Mouse (Mus musculus) embryonic facial prominence, embryonic 15.5 days (tissue): ENCODE measurements around the gene AI481877. TPM values are rescaled to one million over a fixed set of nuclear protein-coding genes. Genes with fewer than 3 reads are reported as not detected.
"Not testable (repeated sequence)": the region's sequence is repeated elsewhere in the genome, so short reads cannot be mapped to it uniquely, and the experiment has no call there.

ENCODE experiments used
- ATAC-seq: fragments of 200-750 bp; cut with Nextera tagmentation; 2 replicates; pipeline ENCODE4 v1.8.0; 2017; ENCODE audit warnings: low read depth, moderate TSS enrichment; ENCODE audit not compliant: insufficient number of reproducible peaks, low FRiP score, low TSS enrichment
- H3K27ac ChIP-seq: fragments of 300-500 bp; sonication (generic); replicated peaks from 2 replicates; pipeline ENCODE4 v1.5.1; 2015; ENCODE audit warnings: mild to moderate bottlenecking, inconsistent platforms
- H3K27me3 ChIP-seq: fragments of 300-500 bp; sonication (generic); 2 replicates; pipeline ENCODE4 v1.6.1; 2015; ENCODE audit warnings: inconsistent platforms
- H3K36me3 ChIP-seq: fragments of 300-500 bp; sonication (generic); 2 replicates; pipeline ENCODE4 v1.6.1; 2015; ENCODE audit warnings: mild to moderate bottlenecking, inconsistent platforms
- H3K4me1 ChIP-seq: fragments of 300-500 bp; sonication (generic); 2 replicates; pipeline ENCODE4 v1.6.1; 2015; ENCODE audit warnings: inconsistent platforms
- H3K4me2 ChIP-seq: fragments of 300-500 bp; sonication (generic); replicated peaks from 2 replicates; pipeline ENCODE4 v1.6.1; 2015; ENCODE audit warnings: mild to moderate bottlenecking, inconsistent platforms
- H3K4me3 ChIP-seq: fragments of 300-500 bp; sonication (generic); replicated peaks from 2 replicates; pipeline ENCODE4 v1.5.1; 2015; ENCODE audit warnings: mild to moderate bottlenecking, inconsistent platforms
- H3K9ac ChIP-seq: fragments of 300-500 bp; sonication (generic); 2 replicates; pipeline ENCODE4 v1.6.1; 2015; ENCODE audit warnings: inconsistent platforms
- H3K9me3 ChIP-seq: fragments of 300-500 bp; sonication (generic); replicated peaks from 2 replicates; pipeline ENCODE4 v1.6.1; 2016; ENCODE audit warnings: inconsistent platforms
- WGBS: fragments of 180-500 bp; shearing (Covaris S2); methylation state at CpG from one replicate; pipeline ENCODE4 v1.1.7; 2015; 5-methylcytosine and 5-hydroxymethylcytosine counted together
- polyA plus RNA-seq: library from polyadenylated mRNA; unstranded; fragments of >200 nt; fragmentation: Nextera tagmentation; extraction: Ambion mirVana; gene quantifications from 2 replicates; pipeline ENCODE4 v1.2.1, GENCODE M21; 2015

The AI481877 gene
- not detected in 2 replicates for polyA plus RNA-seq

- WGBS, result 78% methylated on average over 4 of the region's 6 CpGs
- H3K4me1 ChIP-seq, H3K4me2 ChIP-seq, H3K27me3 ChIP-seq, ATAC-seq, H3K36me3 ChIP-seq, H3K9ac ChIP-seq, H3K9me3 ChIP-seq, H3K27ac ChIP-seq, H3K4me3 ChIP-seq: not testable (repeated sequence)
These were observed at the start of gene AI481877 for GRCm38 (mm10) chr4:59138507-59139033. TSS of gene AI481877 (minus strand) at chr4:59138983.

- Histone ChIP-seq H3K4me3 (peak overlapping the region; percentile 68), H3K4me1 (peaks cover 13% of the 10 kb centered on the region; the same call in 1 of the 2 replicates), H3K27me3 (no peaks in the 10 kb centered on the region), H3K27ac (peak overlapping the region; percentile 96), H3K36me3 (no peaks in the 10 kb centered on the region), H3K9ac (no peak overlapping the region), H3K9me3 (no peaks in the 10 kb centered on the region), H3K4me2 (peak overlapping the region; percentile 67)
- 25% methylated on average over 4 of the region's 4 CpGs for WGBS
- no peak for ATAC-seq
These were observed 49.7 kb upstream of the AI481877 start for GRCm38 (mm10) chr4:59188474-59188801.

GRCm38 (mm10) chr4:59187289-59187688 is 48.5 kb upstream of the AI481877 start:
- 25% methylated on average over 3 of the region's 3 CpGs for whole genome bisulfite sequencing
- no peaks in the 10 kb centered on the region for H3K27me3 ChIP-seq
- ATAC-seq, result no peak
- no peaks in the 10 kb centered on the region for H3K9me3 ChIP-seq
- H3K4me3 ChIP-seq, result no peak overlapping the region
- no peak overlapping the region for H3K27ac ChIP-seq
- peaks cover 13% of the 10 kb centered on the region; the same call in 1 of the 2 replicates for H3K4me1 ChIP-seq
- no peaks in the 10 kb centered on the region for H3K36me3 ChIP-seq
- no peak overlapping the region for H3K4me2 ChIP-seq
- no peak overlapping the region for H3K9ac ChIP-seq

DNA sequence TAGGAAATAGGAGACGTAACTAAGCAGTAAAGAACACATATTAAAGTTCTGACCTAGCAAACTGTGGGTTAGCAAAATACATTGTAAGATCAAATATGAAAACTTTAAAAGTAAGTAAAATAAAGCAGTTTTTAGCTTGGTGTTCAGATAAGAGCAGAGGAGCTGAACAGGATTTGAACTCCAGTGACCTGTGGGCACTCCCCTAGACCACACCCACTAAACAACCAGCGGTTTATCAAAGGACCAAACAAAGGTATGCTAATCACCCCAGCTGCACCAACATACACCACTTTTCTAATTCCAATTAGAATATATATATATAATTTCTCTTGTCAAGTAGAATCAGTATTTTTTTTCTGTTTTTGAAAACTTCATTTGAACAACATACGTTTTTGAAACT is 46.9 kb upstream of the AI481877 start:
- Histone ChIP-seq H3K9me3 (no peaks in the 10 kb centered on the region), H3K4me2 (no peak overlapping the region), H3K9ac (no peak overlapping the region), H3K27me3 (no peaks in the 10 kb centered on the region), H3K4me1 (peaks cover 18% of the 10 kb centered on the region; the same call in 1 of the 2 replicates), H3K4me3 (no peak overlapping the region), H3K27ac (no peak overlapping the region), H3K36me3 (no peaks in the 10 kb centered on the region)
- WGBS, result 44% methylated on average over 3 of the region's 3 CpGs
- no peak for ATAC-seq

GRCm38 (mm10) chr4:59181320-59182271 is 42.8 kb upstream of the AI481877 start:
- Histone ChIP-seq H3K4me1 (0 out of 2 replicates have a peak, but pooled peaks cover 6% of the 10 kb centered on the region), H3K27me3 (no peaks in the 10 kb centered on the region), H3K9ac (no peak overlapping the region), H3K36me3 (no peaks in the 10 kb centered on the region), H3K4me3 (no peak overlapping the region), H3K27ac (no peak overlapping the region), H3K9me3 (no peaks in the 10 kb centered on the region), H3K4me2 (no peak overlapping the region)
- WGBS, result 48% methylated on average over 5 of the region's 5 CpGs
- ATAC-seq, result no peak

DNA sequence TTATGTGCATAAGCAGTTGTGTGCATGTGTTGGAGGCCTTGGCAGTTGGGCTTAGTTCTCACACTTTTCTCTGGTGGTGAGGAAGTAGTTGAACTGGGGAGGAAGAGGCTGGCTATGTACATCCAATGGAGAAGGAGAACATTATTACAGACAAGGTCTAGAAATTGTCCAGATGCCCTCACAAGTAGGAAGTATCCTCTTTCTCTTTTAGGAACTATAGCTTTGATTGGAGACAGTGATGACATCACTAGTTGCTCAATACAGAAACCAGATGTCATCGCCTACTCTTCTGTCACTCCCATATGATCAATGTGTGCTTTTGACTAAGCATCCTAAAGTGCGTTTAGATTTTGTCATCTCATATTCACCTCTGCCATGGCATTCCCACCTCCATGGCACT is 38.8 kb upstream of the AI481877 start:
- WGBS, result 81% methylated on average over 2 of the region's 2 CpGs
- Histone ChIP-seq H3K9me3 (no peaks in the 10 kb centered on the region), H3K27me3 (no peaks in the 10 kb centered on the region), H3K27ac (no peak overlapping the region), H3K36me3 (no peaks in the 10 kb centered on the region), H3K4me2 (no peak overlapping the region), H3K9ac (no peak overlapping the region), H3K4me3 (no peak overlapping the region), H3K4me1 (0 out of 2 replicates have a peak, but pooled peaks cover 13% of the 10 kb centered on the region)
- ATAC-seq, result no peak

DNA sequence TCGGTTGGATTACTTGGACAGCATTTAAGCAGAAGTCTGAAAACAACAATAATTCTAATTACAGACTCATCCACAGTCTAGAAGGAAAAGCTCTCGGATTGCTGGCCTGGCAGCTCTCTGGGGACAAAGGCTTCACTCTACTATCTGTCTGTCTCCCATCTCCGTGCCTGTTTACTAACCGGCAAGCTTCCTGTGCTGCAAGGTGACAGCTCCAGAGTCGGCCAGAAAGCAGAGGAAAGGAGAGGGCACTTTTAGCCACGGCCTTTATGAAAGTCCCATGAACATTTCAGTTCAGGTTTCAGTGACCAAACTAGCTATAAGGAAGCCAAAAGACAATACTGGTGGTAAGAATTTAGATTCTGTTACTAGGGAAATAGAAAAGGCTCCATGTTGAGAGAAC is 37.1 kb upstream of the AI481877 start:
- Histone ChIP-seq H3K9me3 (no peaks in the 10 kb centered on the region), H3K4me3 (no peak overlapping the region), H3K36me3 (no peaks in the 10 kb centered on the region), H3K27ac (no peak overlapping the region), H3K27me3 (no peaks in the 10 kb centered on the region), H3K9ac (no peak overlapping the region), H3K4me2 (no peak overlapping the region), H3K4me1 (0 out of 2 replicates have a peak, but pooled peaks cover 7% of the 10 kb centered on the region)
- no peak for ATAC-seq
- 30% methylated on average over 6 of the region's 6 CpGs for WGBS

DNA sequence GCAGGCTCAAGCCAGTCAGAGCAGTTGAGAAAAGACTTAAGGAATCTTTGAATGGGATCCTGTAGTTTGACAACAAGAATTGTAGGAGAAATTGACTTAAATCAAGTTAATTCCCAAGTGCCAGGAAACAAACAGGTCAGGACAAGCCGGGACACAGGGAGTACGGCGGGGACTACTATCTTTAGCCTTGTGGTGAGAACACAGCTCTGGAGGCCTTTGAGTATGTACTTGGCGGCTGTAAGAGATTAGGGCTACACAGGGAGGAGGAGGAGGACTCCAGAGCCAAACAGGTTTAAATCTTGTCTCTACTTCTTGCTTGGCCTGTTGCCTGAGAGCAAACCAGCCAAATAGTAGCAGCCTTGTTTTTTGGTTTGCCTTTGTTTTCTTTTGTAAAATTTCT is 36.2 kb upstream of the AI481877 start:
- Histone ChIP-seq H3K27ac (no peak overlapping the region), H3K4me2 (no peak overlapping the region), H3K4me1 (0 out of 2 replicates have a peak, but pooled peaks cover 7% of the 10 kb centered on the region), H3K9me3 (no peaks in the 10 kb centered on the region), H3K27me3 (no peaks in the 10 kb centered on the region), H3K4me3 (no peak overlapping the region), H3K36me3 (no peaks in the 10 kb centered on the region), H3K9ac (no peak overlapping the region)
- 53% methylated on average over 4 of the region's 4 CpGs for WGBS
- peak; percentile 43; the same call in 1 of the 2 replicates for ATAC-seq

DNA sequence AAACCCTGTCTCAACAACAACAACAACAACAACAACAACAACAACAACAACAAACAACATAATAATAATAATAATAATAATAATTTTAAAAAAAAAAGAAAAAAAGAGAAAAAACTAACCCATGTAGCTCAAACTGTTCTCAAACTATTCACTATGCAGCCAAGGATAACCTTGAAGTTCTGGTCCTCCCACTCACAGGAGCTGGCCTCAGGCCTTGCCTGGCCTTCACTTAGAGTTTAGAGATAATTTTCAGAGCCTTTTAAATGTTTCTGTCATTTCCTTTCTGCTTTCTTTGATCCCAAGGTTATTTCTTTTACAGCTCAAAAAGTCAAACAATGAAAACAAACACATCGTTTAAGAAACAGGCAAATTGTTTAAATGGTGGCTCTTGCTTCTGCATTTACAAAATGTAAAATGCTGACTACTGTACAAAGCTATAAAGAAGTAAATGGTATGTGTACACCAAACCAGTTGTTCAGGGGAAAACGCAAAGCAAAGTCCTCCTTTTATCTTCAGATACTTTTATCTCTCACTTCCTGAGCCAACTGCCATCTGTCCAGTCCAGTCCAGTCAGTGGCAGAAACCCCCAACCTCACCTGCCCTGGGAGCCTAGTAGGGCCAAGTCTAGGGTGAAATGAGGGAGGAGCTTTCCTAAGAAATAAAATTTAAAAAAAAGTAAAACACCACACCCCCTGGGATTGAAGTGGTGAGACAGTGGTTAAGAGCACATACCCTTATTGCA is 34.6 kb upstream of the AI481877 start:
- Histone ChIP-seq H3K9me3 (no peaks in the 10 kb centered on the region), H3K27ac (no peak overlapping the region), H3K4me1 (0 out of 2 replicates have a peak, but pooled peaks cover 7% of the 10 kb centered on the region), H3K9ac (no peak overlapping the region), H3K4me2 (no peak overlapping the region), H3K27me3 (no peaks in the 10 kb centered on the region), H3K4me3 (no peak overlapping the region), H3K36me3 (no peaks in the 10 kb centered on the region)
- WGBS, result 64% methylated on average over 2 of the region's 2 CpGs
- no peak for ATAC-seq

GRCm38 (mm10) chr4:59172616-59173015 is 33.8 kb upstream of the AI481877 start:
- Histone ChIP-seq H3K27ac (no peak overlapping the region), H3K9ac (no peak overlapping the region), H3K27me3 (no peaks in the 10 kb centered on the region), H3K4me1 (0 out of 2 replicates have a peak, but pooled peaks cover 7% of the 10 kb centered on the region), H3K9me3 (no peaks in the 10 kb centered on the region), H3K4me2 (no peak overlapping the region), H3K4me3 (no peak overlapping the region), H3K36me3 (no peaks in the 10 kb centered on the region)
- no peak for ATAC-seq
- 58% methylated on average over 2 of the region's 2 CpGs for WGBS

DNA sequence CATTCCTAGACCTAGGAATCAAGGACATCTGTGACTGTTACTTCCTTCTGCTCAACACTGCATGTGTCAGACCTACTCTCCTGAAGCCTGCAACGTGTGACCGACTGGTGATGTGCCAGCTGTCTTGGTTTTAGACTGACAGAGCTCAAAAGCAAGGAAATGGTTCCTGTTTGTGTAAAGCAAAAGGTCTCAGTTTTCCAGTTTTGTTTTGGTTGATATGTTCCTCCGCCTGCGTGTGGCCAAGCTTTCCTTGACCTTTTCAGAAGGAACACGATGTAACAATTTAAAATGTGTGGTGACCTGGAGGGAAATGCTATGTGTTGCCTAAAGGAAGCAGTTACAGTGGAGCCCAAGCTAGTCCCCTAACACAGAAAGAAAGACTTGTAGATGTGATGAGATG is 31.2 kb upstream of the AI481877 start:
- H3K4me1 ChIP-seq, result 0 out of 2 replicates have a peak, but pooled peaks cover 6% of the 10 kb centered on the region
- 73% methylated on average over 5 of the region's 5 CpGs for WGBS
- ATAC-seq, result no peak
- H3K4me3 ChIP-seq, result no peak overlapping the region
- no peaks in the 10 kb centered on the region for H3K27me3 ChIP-seq
- no peaks in the 10 kb centered on the region for H3K9me3 ChIP-seq
- H3K9ac ChIP-seq, result no peak overlapping the region
- no peak overlapping the region for H3K27ac ChIP-seq
- no peak overlapping the region for H3K4me2 ChIP-seq
- no peaks in the 10 kb centered on the region for H3K36me3 ChIP-seq
